Mouse (Mus musculus) neural tube, embryonic 15.5 days (tissue): ENCODE results near the gene Trak2. TPM values are rescaled to one million over a fixed set of nuclear protein-coding genes. Genes with fewer than 3 reads are reported as not detected.
"Not testable (repeated sequence)": the region's sequence is repeated elsewhere in the genome, so short reads cannot be mapped to it uniquely, and the experiment has no call there.

ENCODE experiments used
- ATAC-seq: fragments of 200-750 bp; cut with Nextera tagmentation; 2 replicates; pipeline ENCODE4 v1.8.0; 2017; ENCODE audit warnings: mild to moderate bottlenecking, moderate TSS enrichment, moderate library complexity; ENCODE audit not compliant: low FRiP score
- H3K27ac ChIP-seq: fragments of 300-500 bp; sonication (generic); replicated peaks from 2 replicates; pipeline ENCODE4 v1.5.1; 2015; ENCODE audit warnings: mild to moderate bottlenecking, inconsistent platforms
- H3K27me3 ChIP-seq: fragments of 300-500 bp; sonication (generic); replicated peaks from 2 replicates; pipeline ENCODE4 v1.6.1; 2015; ENCODE audit warnings: inconsistent platforms
- H3K36me3 ChIP-seq: fragments of 300-500 bp; sonication (generic); 2 replicates; pipeline ENCODE4 v1.6.1; 2015; ENCODE audit warnings: inconsistent platforms
- H3K4me1 ChIP-seq: fragments of 300-500 bp; sonication (generic); 2 replicates; pipeline ENCODE4 v1.6.1; 2015; ENCODE audit warnings: inconsistent platforms
- H3K4me2 ChIP-seq: fragments of 300-500 bp; sonication (generic); 2 replicates; pipeline ENCODE4 v1.6.1; 2015; ENCODE audit warnings: inconsistent platforms, mild to moderate bottlenecking, moderate library complexity
- H3K4me3 ChIP-seq: fragments of 300-500 bp; sonication (generic); replicated peaks from 2 replicates; pipeline ENCODE4 v1.5.1; 2015; ENCODE audit warnings: mild to moderate bottlenecking, inconsistent platforms
- H3K9ac ChIP-seq: fragments of 300-500 bp; sonication (generic); replicated peaks from 2 replicates; pipeline ENCODE4 v1.6.1; 2015; ENCODE audit warnings: mild to moderate bottlenecking, inconsistent platforms
- H3K9me3 ChIP-seq: fragments of 300-500 bp; sonication (generic); replicated peaks from 2 replicates; pipeline ENCODE4 v1.6.1; 2016; ENCODE audit warnings: inconsistent platforms
- WGBS: fragments of 180-500 bp; shearing (Covaris S2); methylation state at CpG from one replicate; pipeline ENCODE4 v1.1.7; 2015; ENCODE audit warnings: mixed read lengths; 5-methylcytosine and 5-hydroxymethylcytosine counted together
- polyA plus RNA-seq: library from polyadenylated mRNA; unstranded; fragments of >200 nt; fragmentation: Nextera tagmentation; extraction: Ambion mirVana; gene quantifications from 2 replicates; pipeline ENCODE4 v1.2.1, GENCODE M21; 2015

Gene Trak2
- polyA plus RNA-seq, 1 experiment from 2014 or later = 13.9 TPM

DNA sequence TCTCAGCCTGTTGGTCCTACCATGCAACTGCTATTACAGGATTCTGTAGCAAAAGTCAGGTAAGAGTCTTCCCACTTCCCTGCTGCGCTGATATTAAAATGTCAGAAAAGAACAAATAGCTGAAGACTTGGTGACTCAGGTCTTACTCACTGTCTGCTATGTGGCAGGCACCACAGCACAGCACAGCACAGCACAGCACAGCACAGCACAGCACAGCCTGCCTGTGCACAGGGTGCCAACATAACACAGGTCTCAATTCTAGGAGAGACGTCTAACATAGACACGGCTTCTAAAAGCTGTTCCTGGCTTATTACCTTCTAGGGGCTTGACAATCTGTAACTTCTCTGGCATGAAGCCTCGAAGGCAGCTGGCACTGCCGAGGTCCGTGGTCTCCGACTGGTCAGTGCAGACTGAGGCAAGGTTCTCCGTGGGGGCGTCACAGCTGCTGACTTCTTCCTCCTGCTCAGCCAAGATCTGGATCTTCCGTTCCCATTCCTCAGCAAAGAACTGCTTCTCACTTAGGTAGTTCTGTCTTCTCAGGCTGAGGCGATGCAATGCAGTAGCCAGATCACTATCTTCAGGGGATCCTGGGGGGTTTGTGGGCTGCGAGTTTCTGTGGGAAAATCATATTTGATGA lies 63.5 kb downstream of the Trak2 start:
- Histone ChIP-seq H3K4me2 (no peak overlapping the region), H3K36me3 (peaks cover 77% of the 10 kb centered on the region), H3K4me1 (no peaks in the 10 kb centered on the region), H3K27me3 (no peaks in the 10 kb centered on the region), H3K9ac (no peak overlapping the region), H3K4me3 (no peak overlapping the region), H3K27ac (no peak overlapping the region), H3K9me3 (no peaks in the 10 kb centered on the region)
- WGBS = 94% methylated on average over 12 of the region's 12 CpGs
- ATAC-seq = no peak

GRCm38 (mm10) chr1:58903681-58904080 lies 69.5 kb downstream of the Trak2 start:
- no peaks in the 10 kb centered on the region for H3K9me3 ChIP-seq
- no peak overlapping the region for H3K4me3 ChIP-seq
- peaks cover 56% of the 10 kb centered on the region for H3K36me3 ChIP-seq
- H3K27ac ChIP-seq = no peak overlapping the region
- H3K4me1 ChIP-seq = no peaks in the 10 kb centered on the region
- ATAC-seq = no peak
- 93% methylated on average over 9 of the region's 9 CpGs for WGBS
- no peak overlapping the region for H3K9ac ChIP-seq
- H3K4me2 ChIP-seq = no peak overlapping the region
- no peaks in the 10 kb centered on the region for H3K27me3 ChIP-seq

DNA sequence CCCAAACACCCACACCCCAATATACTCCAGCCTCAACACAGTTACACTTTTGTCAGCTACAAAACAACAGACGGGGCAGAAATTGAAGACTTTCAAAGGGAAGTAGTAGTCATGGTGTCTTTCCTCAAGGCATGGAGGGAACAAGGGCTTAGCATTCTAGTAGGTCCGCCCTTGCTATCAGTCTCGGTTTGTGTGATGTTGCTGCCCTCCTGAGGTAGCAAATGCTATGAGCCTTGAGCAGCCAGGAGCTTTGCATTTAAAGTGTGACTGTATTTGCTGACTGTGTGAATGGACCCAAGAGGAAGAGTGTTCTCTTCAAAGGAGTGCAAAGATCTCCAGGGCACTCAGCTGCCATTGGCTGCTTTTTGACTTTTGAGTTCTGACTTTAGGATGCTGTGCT lies 75.7 kb downstream of the Trak2 start:
- not testable (repeated sequence) for ATAC-seq, H3K4me1 ChIP-seq, H3K27me3 ChIP-seq, H3K27ac ChIP-seq, H3K4me3 ChIP-seq, H3K4me2 ChIP-seq, H3K9me3 ChIP-seq, H3K9ac ChIP-seq
- 40% methylated on average over 3 of the region's 3 CpGs for WGBS
- H3K36me3 ChIP-seq = peaks cover 16% of the 10 kb centered on the region; the same call in 1 of the 2 replicates

DNA sequence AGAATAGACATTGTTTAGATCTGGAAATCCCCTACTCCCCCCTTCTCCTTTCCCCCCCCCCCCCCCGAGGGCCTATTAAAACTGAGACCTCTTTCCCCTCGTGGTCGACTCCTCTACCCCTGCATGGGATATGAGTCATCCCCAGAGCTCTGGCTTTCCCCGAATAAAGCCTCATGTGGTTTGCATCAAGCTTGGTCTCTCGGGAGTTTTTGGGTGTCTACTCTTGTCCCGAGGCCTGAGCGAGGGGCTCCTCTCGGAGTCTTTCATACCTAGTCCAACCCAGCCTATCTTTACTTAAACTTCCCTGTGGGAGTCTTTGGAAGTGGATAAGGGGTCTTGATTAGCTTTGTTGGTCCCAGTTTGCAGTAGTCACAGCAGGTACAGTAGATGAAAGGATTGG lies 80.8 kb downstream of the Trak2 start:
- H3K9ac ChIP-seq, H3K27ac ChIP-seq, H3K27me3 ChIP-seq, H3K9me3 ChIP-seq, ATAC-seq, H3K36me3 ChIP-seq, H3K4me1 ChIP-seq, H3K4me2 ChIP-seq, H3K4me3 ChIP-seq: not testable (repeated sequence)
- WGBS = 86% methylated on average over 6 of the region's 8 CpGs

GRCm38 (mm10) chr1:58891481-58892170 lies 81.6 kb downstream of the Trak2 start:
- 74% methylated on average over 2 of the region's 2 CpGs for WGBS
- H3K4me1 ChIP-seq = not testable (repeated sequence)

GRCm38 (mm10) chr1:58890697-58891290 lies 82.4 kb downstream of the Trak2 start:
- H3K4me2 ChIP-seq, H3K9ac ChIP-seq, ATAC-seq, H3K27me3 ChIP-seq, H3K27ac ChIP-seq, H3K36me3 ChIP-seq, H3K4me1 ChIP-seq, H3K9me3 ChIP-seq, H3K4me3 ChIP-seq: not testable (repeated sequence)
- WGBS = 90% methylated on average over 4 of the region's 5 CpGs

More at GRCm38 (mm10) chr1:58891481-58892170, 81.6 kb downstream of the Trak2 start:
- ATAC-seq, H3K27ac ChIP-seq, H3K4me2 ChIP-seq, H3K9me3 ChIP-seq, H3K4me3 ChIP-seq, H3K9ac ChIP-seq, H3K27me3 ChIP-seq, H3K36me3 ChIP-seq: not testable (repeated sequence)

DNA sequence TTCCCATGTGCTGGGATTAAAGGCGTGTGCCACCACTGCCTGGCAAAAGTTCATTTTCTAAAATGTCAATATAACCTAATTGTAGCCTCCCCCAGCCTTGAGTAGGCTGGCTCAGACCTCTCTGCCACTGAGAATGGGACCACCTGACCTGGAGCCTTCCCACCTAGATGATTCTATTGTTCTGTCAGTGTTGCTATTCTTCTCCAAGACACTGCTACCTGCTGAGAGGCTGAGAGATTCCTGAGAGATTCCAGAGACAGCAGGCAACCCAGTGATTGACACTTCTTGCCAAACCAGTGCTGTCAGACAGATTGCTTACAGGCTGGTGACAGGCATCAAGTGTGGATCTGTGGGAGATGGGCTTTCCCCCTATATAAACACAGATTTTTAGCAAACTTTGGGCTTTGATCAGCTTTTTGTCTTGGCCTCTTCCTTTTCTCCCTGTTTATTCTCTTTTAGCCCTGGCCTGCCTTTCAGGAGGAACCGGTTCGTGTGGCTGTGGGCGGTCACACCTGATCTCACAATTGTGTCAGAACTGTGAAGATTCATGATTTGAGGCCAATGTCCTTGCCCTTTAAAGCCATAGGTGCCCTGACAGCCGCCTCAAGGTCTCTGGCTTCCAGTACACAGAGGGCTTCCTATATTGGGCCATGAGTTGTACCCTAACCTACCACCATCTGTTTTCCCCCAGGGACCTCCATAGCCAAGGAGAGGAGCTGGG lies 83.2 kb downstream of the Trak2 start:
- Histone ChIP-seq H3K9me3 (no peaks in the 10 kb centered on the region), H3K9ac (no peak overlapping the region), H3K27me3 (no peaks in the 10 kb centered on the region), H3K4me3 (no peak overlapping the region), H3K4me2 (no peak overlapping the region), H3K4me1 (no peaks in the 10 kb centered on the region), H3K27ac (no peak overlapping the region), H3K36me3 (no peaks in the 10 kb centered on the region)
- no peak for ATAC-seq
- 83% methylated on average over 5 of the region's 5 CpGs for WGBS

- Histone ChIP-seq H3K9ac (no peak overlapping the region), H3K36me3 (no peaks in the 10 kb centered on the region), H3K4me1 (no peaks in the 10 kb centered on the region), H3K27ac (no peak overlapping the region), H3K9me3 (no peaks in the 10 kb centered on the region), H3K4me2 (no peak overlapping the region), H3K27me3 (no peaks in the 10 kb centered on the region), H3K4me3 (no peak overlapping the region)
- no peak for ATAC-seq
- 84% methylated on average over 4 of the region's 4 CpGs for WGBS
Measured at GRCm38 (mm10) chr1:58885646-58886045, 87.6 kb downstream of the Trak2 start.

- H3K9me3 ChIP-seq, H3K4me1 ChIP-seq, H3K4me2 ChIP-seq, H3K9ac ChIP-seq, H3K36me3 ChIP-seq, ATAC-seq, H3K4me3 ChIP-seq, H3K27ac ChIP-seq, H3K27me3 ChIP-seq: not testable (repeated sequence)
- WGBS = 92% methylated on average over 9 of the region's 9 CpGs
Measured at GRCm38 (mm10) chr1:58883279-58883678, 90.0 kb downstream of the Trak2 start.

DNA sequence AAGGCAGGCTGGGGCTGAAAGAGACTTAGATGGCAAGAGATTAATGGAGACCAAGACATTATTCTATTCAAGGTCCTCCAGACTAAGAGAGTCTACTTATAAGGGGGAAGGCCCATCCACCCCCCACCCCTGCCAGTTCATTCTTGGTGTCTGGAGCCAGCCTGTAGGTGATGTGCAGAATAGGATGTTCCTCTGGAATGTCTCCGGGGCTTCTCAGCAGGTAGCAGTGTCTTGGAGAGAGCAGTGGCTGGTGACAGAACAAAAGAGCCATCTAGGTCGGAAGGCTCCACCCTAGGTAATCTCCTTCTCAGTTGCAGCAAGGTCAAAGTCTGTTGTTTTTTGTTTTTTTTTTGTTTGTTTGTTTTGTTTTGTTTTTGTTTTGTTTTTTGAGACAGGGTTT lies 93.9 kb downstream of the Trak2 start:
- not testable (repeated sequence) for H3K9me3 ChIP-seq, H3K4me2 ChIP-seq, H3K27ac ChIP-seq, H3K36me3 ChIP-seq, H3K4me1 ChIP-seq, ATAC-seq, H3K9ac ChIP-seq, H3K27me3 ChIP-seq, H3K4me3 ChIP-seq
- WGBS = 90% methylated on average over 2 of the region's 2 CpGs

DNA sequence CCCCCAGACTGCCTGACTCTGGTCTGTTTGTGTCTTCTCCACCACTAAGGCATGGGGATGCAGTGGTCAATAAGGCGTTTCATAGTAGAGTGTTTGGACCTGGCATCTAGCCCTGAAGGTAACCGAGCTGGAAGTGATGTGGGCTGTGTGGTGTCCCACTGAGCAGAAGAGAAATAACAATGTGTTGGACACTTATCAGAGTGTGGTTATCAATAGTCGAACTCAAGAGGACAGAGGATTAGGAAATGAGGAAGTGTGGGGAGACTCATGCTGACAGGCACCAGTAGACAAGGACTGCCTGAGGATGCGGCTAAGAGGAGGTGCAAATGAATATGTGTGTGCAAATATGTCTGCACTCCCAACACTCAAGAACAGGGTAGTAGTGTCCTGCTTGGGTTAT lies 96.7 kb downstream of the Trak2 start:
- ATAC-seq = not testable (repeated sequence)

DNA sequence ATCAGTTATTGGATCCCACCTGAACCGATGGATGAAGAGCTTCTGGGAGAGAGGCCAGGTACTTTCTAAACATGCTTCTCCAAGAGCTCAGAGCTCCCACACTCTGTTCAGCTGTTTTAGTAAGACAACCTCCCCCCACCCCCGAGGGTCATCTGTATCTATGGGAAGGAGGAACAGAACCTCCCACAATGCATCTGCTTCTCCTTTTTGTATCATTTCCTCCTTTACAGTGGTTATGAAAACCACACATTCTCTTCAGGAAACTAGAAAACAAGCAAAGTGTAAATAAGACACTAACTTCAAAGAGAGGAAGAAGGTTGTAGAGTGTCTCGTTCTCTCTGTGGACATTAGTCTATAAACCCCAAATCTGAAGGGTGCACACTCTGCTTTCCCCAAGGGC lies 112.6 kb downstream of the Trak2 start:
- ATAC-seq, H3K4me3 ChIP-seq, H3K36me3 ChIP-seq, H3K9ac ChIP-seq, H3K9me3 ChIP-seq, H3K27ac ChIP-seq, H3K4me2 ChIP-seq, H3K4me1 ChIP-seq, H3K27me3 ChIP-seq: not testable (repeated sequence)
- whole genome bisulfite sequencing = 95% methylated on average over 3 of the region's 3 CpGs

More for the DNA sequence above, 96.7 kb downstream of the Trak2 start:
- WGBS = 91% methylated on average over 4 of the region's 4 CpGs
- H3K4me2 ChIP-seq, H3K27me3 ChIP-seq, H3K36me3 ChIP-seq, H3K9ac ChIP-seq, H3K4me3 ChIP-seq, H3K4me1 ChIP-seq, H3K27ac ChIP-seq, H3K9me3 ChIP-seq: not testable (repeated sequence)
